Mouse (Mus musculus) forebrain, embryonic 14.5 days (tissue): ENCODE results near the gene Tspan11. TPM values are rescaled to one million over a fixed set of nuclear protein-coding genes. Genes with fewer than 3 reads are reported as not detected.

Experiments used
- ATAC-seq: fragments of 200-750 bp; cut with Nextera tagmentation; 2 replicates; pipeline ENCODE4 v1.8.0; 2017; ENCODE audit warnings: mild to moderate bottlenecking, moderate library complexity
- DNase-seq: peaks from one replicate; pipeline ENCODE4 v3.0.0-alpha.2; 2015; ENCODE audit warnings: low spot score
- H3K27ac ChIP-seq: fragments of 300-500 bp; sonication (generic); 2 replicates; pipeline ENCODE4 v1.5.1; 2014; ENCODE audit warnings: low read depth, mild to moderate bottlenecking, control low read depth, low read length, moderate library complexity
- H3K27me3 ChIP-seq: fragments of 300-500 bp; sonication (generic); replicated peaks from 2 replicates; pipeline ENCODE4 v1.6.1; 2014; ENCODE audit warnings: low read length, control low read depth, mixed read lengths; ENCODE audit not compliant: control insufficient read depth, insufficient read depth
- H3K36me3 ChIP-seq: fragments of 300-500 bp; sonication (generic); 2 replicates; pipeline ENCODE4 v1.6.1; 2014; ENCODE audit warnings: low read length, control low read depth; ENCODE audit not compliant: control insufficient read depth, insufficient read depth
- H3K4me1 ChIP-seq: fragments of 300-500 bp; sonication (generic); 2 replicates; pipeline ENCODE4 v1.6.1; 2014; ENCODE audit warnings: antibody characterized with exemption, low read length, control low read depth; ENCODE audit not compliant: control insufficient read depth, insufficient read depth
- H3K4me2 ChIP-seq: fragments of 300-500 bp; sonication (generic); 2 replicates; pipeline ENCODE4 v1.6.1; 2014; ENCODE audit warnings: mild to moderate bottlenecking, control low read depth, low read length
- H3K4me3 ChIP-seq: fragments of 300-500 bp; sonication (generic); 2 replicates; pipeline ENCODE4 v1.5.1; 2014; ENCODE audit warnings: low read depth, low read length, control low read depth
- H3K9ac ChIP-seq: fragments of 300-500 bp; sonication (generic); 2 replicates; pipeline ENCODE4 v1.6.1; 2014; ENCODE audit warnings: mild to moderate bottlenecking, low read length, control low read depth, moderate library complexity
- H3K9me3 ChIP-seq: fragments of 300-500 bp; sonication (generic); replicated peaks from 2 replicates; pipeline ENCODE4 v1.6.1; 2016; ENCODE audit warnings: low read length, control low read depth, mixed read lengths; ENCODE audit not compliant: control insufficient read depth
- WGBS: fragments of 180-500 bp; shearing (Covaris S2); extraction: QIAGEN DNeasy Blood & Tissue Kit; methylation state at CpG from one replicate; pipeline ENCODE4 v1.1.7; 2014; 5-methylcytosine and 5-hydroxymethylcytosine counted together
- polyA plus RNA-seq: library from polyadenylated mRNA; unstranded; fragments of >200 nt; fragmentation: Nextera tagmentation; extraction: Ambion mirVana; gene quantifications from 2 replicates; pipeline ENCODE4 v1.2.1, GENCODE M21; 2014

Gene Tspan11
- 9.8 and 10.5 TPM in 2 replicates for polyA plus RNA-seq

GRCm38 (mm10) chr6:127887511-127888421, at the start of gene Tspan11:
Gene Tspan11, plus strand, starts transcription at chr6:127887589.
- Histone ChIP-seq H3K9me3 (no peaks in the 10 kb centered on the region), H3K27ac (peak within 1 kb of the TSS; percentile 90), H3K36me3 (no peaks in the 10 kb centered on the region), H3K9ac (peak within 1 kb of the TSS; percentile 78), H3K27me3 (no peaks in the 10 kb centered on the region), H3K4me3 (peak within 1 kb of the TSS; percentile 45), H3K4me2 (peak within 1 kb of the TSS; percentile 82), H3K4me1 (peaks cover 17% of the 10 kb centered on the region)
- DNase-seq: peak; percentile 86
- under 1% methylated on average over 36 of the region's 36 CpGs for WGBS
- ATAC-seq: peak; percentile 87

DNA sequence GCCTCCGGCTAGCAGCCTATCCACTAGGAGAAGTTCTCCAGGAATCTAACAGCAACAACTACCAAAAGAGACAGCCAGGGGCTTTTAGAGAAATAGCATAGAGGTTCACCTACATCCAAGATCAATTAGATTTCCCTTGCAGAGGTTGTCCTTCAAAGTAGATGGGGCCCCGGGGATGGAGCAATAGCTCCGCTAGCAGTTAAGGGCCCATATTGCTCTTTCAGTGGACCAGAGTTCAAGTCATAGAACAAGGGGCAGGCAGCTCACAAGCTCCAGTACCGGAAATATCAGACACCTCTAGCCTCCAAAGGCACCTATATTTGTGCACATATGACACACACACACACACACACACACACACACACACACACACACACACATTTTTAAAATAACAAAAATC, 49.5 kb upstream of the Tspan11 start:
- Histone ChIP-seq H3K36me3 (no peaks in the 10 kb centered on the region), H3K4me3 (no peak overlapping the region), H3K27ac (no peak overlapping the region), H3K27me3 (no peaks in the 10 kb centered on the region), H3K4me2 (no peak overlapping the region), H3K9me3 (no peaks in the 10 kb centered on the region), H3K4me1 (no peaks in the 10 kb centered on the region), H3K9ac (no peak overlapping the region)
- ATAC-seq (no peak), DNase-seq (no peak)
- 96% methylated on average over 4 of the region's 4 CpGs for WGBS

DNA sequence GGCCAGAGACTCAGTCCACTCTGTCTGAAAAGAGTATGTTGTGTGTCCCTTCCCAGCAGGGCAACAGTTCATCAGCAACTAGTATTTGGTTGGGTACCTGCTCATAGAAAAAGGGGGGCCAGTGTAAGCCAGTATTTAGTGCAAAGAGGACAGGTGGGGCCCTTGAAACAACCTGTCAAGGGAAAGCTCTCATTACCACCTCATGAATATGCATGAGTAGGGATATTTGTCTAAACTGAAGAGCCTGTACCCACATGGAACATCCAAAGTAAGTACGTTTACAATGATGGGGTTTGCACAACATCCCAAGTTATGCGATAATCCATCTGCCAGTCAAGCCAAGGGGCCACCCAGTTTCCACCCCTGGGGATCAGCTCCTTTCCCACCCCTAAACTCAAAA, 47.9 kb upstream of the Tspan11 start:
- 57% methylated on average over 2 of the region's 2 CpGs for WGBS
- ATAC-seq (no peak), DNase-seq (no peak)
- H3K9me3 ChIP-seq: no peaks in the 10 kb centered on the region
- no peaks in the 10 kb centered on the region for H3K27me3 ChIP-seq
- no peak overlapping the region for H3K27ac ChIP-seq
- no peaks in the 10 kb centered on the region for H3K36me3 ChIP-seq
- no peak overlapping the region for H3K4me2 ChIP-seq
- H3K4me1 ChIP-seq: no peaks in the 10 kb centered on the region
- H3K4me3 ChIP-seq: no peak overlapping the region
- H3K9ac ChIP-seq: no peak overlapping the region

GRCm38 (mm10) chr6:127840171-127840570, 47.2 kb upstream of the Tspan11 start:
- Histone ChIP-seq H3K36me3 (no peaks in the 10 kb centered on the region), H3K27ac (no peak overlapping the region), H3K9me3 (no peaks in the 10 kb centered on the region), H3K9ac (no peak overlapping the region), H3K4me1 (no peaks in the 10 kb centered on the region), H3K4me2 (no peak overlapping the region), H3K27me3 (no peaks in the 10 kb centered on the region), H3K4me3 (no peak overlapping the region)
- no peak for DNase-seq
- 89% methylated on average over 7 of the region's 7 CpGs for WGBS
- ATAC-seq: no peak

DNA sequence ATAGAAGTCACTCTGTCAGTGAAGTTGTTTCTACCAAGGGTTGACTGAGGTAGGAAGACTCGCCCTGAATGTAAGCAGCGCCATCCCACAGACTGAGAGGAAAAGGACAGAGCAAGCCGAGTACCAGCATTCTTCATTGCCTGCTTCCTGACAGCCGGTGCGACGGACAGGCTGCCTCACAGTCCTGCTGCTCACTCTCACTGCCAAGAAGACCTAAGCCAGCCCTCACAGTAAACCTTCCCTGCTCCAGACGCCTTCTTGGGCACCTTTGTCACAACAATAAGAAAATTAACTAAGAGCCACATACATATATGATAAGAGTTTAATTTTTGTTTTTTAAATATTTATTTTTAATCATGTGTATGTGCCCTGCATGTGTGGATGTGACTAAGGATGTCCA, 46.1 kb upstream of the Tspan11 start:
- ATAC-seq (no peak), DNase-seq (no peak)
- no peak overlapping the region for H3K4me3 ChIP-seq
- no peaks in the 10 kb centered on the region for H3K36me3 ChIP-seq
- WGBS: 74% methylated on average over 7 of the region's 7 CpGs
- no peaks in the 10 kb centered on the region for H3K9me3 ChIP-seq
- no peak overlapping the region for H3K4me2 ChIP-seq
- no peak overlapping the region for H3K9ac ChIP-seq
- H3K27me3 ChIP-seq: no peaks in the 10 kb centered on the region
- no peak overlapping the region for H3K27ac ChIP-seq
- H3K4me1 ChIP-seq: no peaks in the 10 kb centered on the region

GRCm38 (mm10) chr6:127846521-127846920, 40.9 kb upstream of the Tspan11 start:
- Histone ChIP-seq H3K4me3 (no peak overlapping the region), H3K36me3 (no peaks in the 10 kb centered on the region), H3K4me2 (no peak overlapping the region), H3K9ac (no peak overlapping the region), H3K4me1 (no peaks in the 10 kb centered on the region), H3K27ac (no peak overlapping the region), H3K27me3 (no peaks in the 10 kb centered on the region), H3K9me3 (no peaks in the 10 kb centered on the region)
- no peak for ATAC-seq
- no peak for DNase-seq
- WGBS: 86% methylated on average over 6 of the region's 6 CpGs

GRCm38 (mm10) chr6:127849496-127849895, 37.9 kb upstream of the Tspan11 start:
- H3K36me3 ChIP-seq: no peaks in the 10 kb centered on the region
- no peak overlapping the region for H3K9ac ChIP-seq
- H3K9me3 ChIP-seq: no peaks in the 10 kb centered on the region
- no peaks in the 10 kb centered on the region for H3K27me3 ChIP-seq
- 90% methylated on average over 6 of the region's 6 CpGs for WGBS
- no peak overlapping the region for H3K27ac ChIP-seq
- DNase-seq (no peak), ATAC-seq (no peak)
- no peak overlapping the region for H3K4me3 ChIP-seq
- peaks cover 9% of the 10 kb centered on the region; the same call in 1 of the 2 replicates for H3K4me1 ChIP-seq
- H3K4me2 ChIP-seq: no peak overlapping the region

DNA sequence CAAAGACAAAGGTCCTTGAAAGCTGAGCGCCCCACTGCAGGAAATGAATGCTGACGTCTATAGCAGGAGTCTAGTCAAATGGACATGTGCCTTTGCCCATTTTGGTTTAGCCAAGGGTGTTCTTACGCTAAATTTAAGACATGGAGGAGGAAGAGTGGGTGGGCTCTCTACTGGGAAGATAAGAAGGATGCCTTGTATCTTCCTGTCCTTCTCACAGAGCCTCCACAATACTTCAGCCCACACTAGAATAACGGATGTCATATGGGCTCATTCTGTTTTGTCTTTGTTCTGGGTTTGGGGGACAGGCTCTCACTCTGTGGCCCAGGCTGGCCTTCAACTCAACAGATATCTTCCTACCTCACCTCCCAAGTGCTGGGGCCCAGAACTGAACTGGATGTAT, 35.8 kb upstream of the Tspan11 start:
- Histone ChIP-seq H3K4me2 (no peak overlapping the region), H3K27ac (no peak overlapping the region), H3K9ac (no peak overlapping the region), H3K9me3 (no peaks in the 10 kb centered on the region), H3K36me3 (no peaks in the 10 kb centered on the region), H3K4me3 (no peak overlapping the region), H3K4me1 (peaks cover 17% of the 10 kb centered on the region), H3K27me3 (no peaks in the 10 kb centered on the region)
- 89% methylated on average over 4 of the region's 4 CpGs for WGBS
- ATAC-seq (no peak), DNase-seq (no peak)

- no peak for ATAC-seq
- Histone ChIP-seq H3K4me2 (no peak overlapping the region), H3K4me1 (peaks cover 17% of the 10 kb centered on the region), H3K9ac (no peak overlapping the region), H3K36me3 (no peaks in the 10 kb centered on the region), H3K27ac (no peak overlapping the region), H3K4me3 (no peak overlapping the region), H3K27me3 (no peaks in the 10 kb centered on the region), H3K9me3 (no peaks in the 10 kb centered on the region)
- DNase-seq: no peak
- WGBS: 90% methylated on average over 7 of the region's 7 CpGs
Observed at GRCm38 (mm10) chr6:127853241-127853640, 34.1 kb upstream of the Tspan11 start.
